Mouse (Mus musculus) E14TG2a.4 (cell line): Measurements from ENCODE around the gene Aanat.

Experiments
- H3K27me3 ChIP-seq: 2 replicates; pipeline ENCODE4 v1.6.1; 2014; ENCODE audit warnings: low read length, control low read depth; ENCODE audit not compliant: insufficient read depth
- H3K36me3 ChIP-seq: 2 replicates; pipeline ENCODE4 v1.6.1; 2014; ENCODE audit warnings: low read length, control low read depth; ENCODE audit not compliant: insufficient read depth
- H3K4me1 ChIP-seq: replicated peaks from 2 replicates; pipeline ENCODE4 v1.6.1; 2014; ENCODE audit warnings: low read depth, low read length, control low read depth
- H3K4me3 ChIP-seq: replicated peaks from 2 replicates; pipeline ENCODE4 v1.5.1; 2014; ENCODE audit warnings: mild to moderate bottlenecking, low read length
- H3K9me3 ChIP-seq: 2 replicates; pipeline ENCODE4 v1.6.1; 2014; ENCODE audit warnings: low read length, control low read depth
- CTCF ChIP-seq: conservative IDR thresholded peaks from 2 replicates; pipeline ENCODE4 v1.5.1; 2014; ENCODE audit warnings: low read length
- NANOG ChIP-seq: IDR thresholded peaks from 2 replicates; pipeline ENCODE4 v1.6.1; 2014; ENCODE audit warnings: borderline replicate concordance, low read length, mixed read lengths
- POU5F1 ChIP-seq: IDR thresholded peaks from 2 replicates; pipeline ENCODE4 v1.6.1; 2014; ENCODE audit warnings: low read length, borderline replicate concordance

The Aanat gene

DNA sequence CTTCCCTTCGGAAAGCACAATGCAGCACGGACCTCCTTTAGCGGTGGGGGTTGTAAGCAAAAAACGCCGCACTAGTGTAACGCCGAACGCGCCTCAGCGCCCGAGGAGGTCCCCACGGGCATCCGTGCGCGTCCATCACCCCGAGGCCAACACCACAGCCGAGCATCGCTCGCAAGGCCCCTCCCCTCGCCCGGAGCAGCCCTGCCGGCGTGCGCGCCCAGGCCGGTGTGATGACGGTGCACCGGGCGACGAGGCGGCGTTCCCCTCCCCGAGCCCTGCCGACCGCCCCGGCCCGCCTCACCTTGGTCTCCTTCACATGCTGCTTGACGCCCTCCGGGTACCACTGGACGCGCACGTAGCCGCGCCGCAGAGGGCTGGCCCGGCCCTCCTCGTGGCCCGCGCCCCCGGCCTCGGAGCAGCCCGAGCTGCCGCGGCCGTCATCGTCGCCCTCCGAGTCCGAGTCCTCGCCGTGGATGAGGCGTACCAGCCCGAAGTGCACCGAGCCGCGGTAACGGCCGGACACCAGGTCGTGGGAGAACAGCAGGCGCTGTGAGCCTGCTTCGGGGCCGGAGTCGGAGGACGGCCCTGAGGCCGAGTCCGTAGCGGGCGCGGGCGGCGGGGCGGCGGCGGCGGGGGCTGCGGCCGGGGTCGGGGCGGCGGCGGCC lies 5.4 kb upstream of the Aanat start:
- Histone ChIP-seq H3K27me3 (no peaks in the 10 kb centered on the region; the same call in 1 of the 2 replicates), H3K36me3 (peaks cover 23% of the 10 kb centered on the region), H3K4me1 (peaks cover 56% of the 10 kb centered on the region), H3K9me3 (no peaks in the 10 kb centered on the region), H3K4me3 (peak overlapping the region; percentile 97)
- TF ChIP-seq CTCF (no peak), POU5F1 (no peak), NANOG (no peak)

DNA sequence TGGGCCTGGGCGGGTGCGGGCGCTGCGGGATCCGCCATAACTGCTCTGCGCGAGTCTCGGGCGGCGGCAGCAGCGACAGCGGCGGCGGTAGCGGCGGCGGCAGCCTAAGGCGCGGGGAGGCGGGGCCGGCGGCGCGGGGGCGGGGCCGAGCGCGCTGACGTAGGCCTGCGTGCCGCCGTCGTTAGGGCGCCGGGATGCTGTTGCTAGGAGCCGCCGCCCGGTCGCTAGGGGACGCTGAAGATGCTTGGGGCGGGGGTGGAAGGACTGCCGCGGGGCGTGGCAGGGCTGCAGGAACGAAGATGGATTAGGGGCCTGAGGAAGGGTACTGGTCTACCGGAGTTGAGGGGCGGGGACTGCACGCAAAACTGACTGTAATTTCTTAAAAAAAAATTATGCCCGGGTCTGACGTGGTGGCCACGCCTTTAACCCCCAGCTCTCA lies 4.8 kb upstream of the Aanat start, which contains the start of gene Ube2o:
Gene Ube2o (minus strand): TSS at position 72 of the 439 bp plus-strand sequence.
- H3K4me1 ChIP-seq, result peaks cover 56% of the 10 kb centered on the region
- no peaks in the 10 kb centered on the region; the same call in 1 of the 2 replicates for H3K27me3 ChIP-seq
- peaks cover 20% of the 10 kb centered on the region for H3K36me3 ChIP-seq
- H3K4me3 ChIP-seq, result peak within 1 kb of the TSS; percentile 97
- H3K9me3 ChIP-seq, result no peaks in the 10 kb centered on the region
- TF ChIP-seq POU5F1 (no peak), NANOG (no peak), CTCF (no peak)

DNA sequence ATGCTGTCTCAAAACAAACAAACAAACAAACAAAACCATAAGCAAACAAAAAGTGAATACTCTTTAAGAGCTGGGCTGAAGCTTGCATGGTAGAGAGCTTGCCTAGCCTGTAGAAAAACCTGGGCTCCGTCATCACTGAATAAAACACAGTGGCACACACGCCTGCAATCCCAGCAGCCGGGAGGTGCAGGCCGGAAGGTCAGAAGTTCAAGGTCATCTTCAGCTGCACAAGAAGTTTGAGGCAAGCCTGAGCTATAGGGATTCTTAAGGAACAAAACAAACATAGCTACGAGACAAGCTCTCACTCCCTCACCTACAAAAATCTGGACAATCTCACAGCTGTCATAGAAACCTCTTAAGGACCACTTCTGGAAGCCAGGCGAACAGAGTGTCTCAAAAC lies 550 bp upstream of the Aanat start:
- Histone ChIP-seq H3K4me1 (peaks cover 65% of the 10 kb centered on the region), H3K9me3 (no peaks in the 10 kb centered on the region), H3K27me3 (no peaks in the 10 kb centered on the region), H3K36me3 (no peaks in the 10 kb centered on the region), H3K4me3 (peak overlapping the region; percentile 32; the same call in 1 of the 2 replicates)
- no peak for TF ChIP-seq NANOG
- no peak for TF ChIP-seq POU5F1
- no peak for TF ChIP-seq CTCF

- H3K36me3 ChIP-seq, result no peaks in the 10 kb centered on the region
- TF ChIP-seq NANOG (no peak), CTCF (peak; percentile 100), POU5F1 (no peak)
- peak overlapping the region; percentile 66 for H3K4me3 ChIP-seq
- no peaks in the 10 kb centered on the region for H3K9me3 ChIP-seq
- no peaks in the 10 kb centered on the region for H3K27me3 ChIP-seq
- peaks cover 72% of the 10 kb centered on the region for H3K4me1 ChIP-seq
Observed at GRCm38 (mm10) chr11:116586801-116587631, 784 bp downstream of the Aanat start.

- Histone ChIP-seq H3K27me3 (no peaks in the 10 kb centered on the region), H3K36me3 (no peaks in the 10 kb centered on the region), H3K4me3 (no peak overlapping the region), H3K4me1 (peaks cover 78% of the 10 kb centered on the region), H3K9me3 (no peaks in the 10 kb centered on the region)
- no peak for TF ChIP-seq POU5F1
- no peak for TF ChIP-seq CTCF
- no peak for TF ChIP-seq NANOG
Observed at GRCm38 (mm10) chr11:116589020-116589531, 2.8 kb downstream of the Aanat start.

- no peak for TF ChIP-seq CTCF
- no peak for TF ChIP-seq NANOG
- no peak for TF ChIP-seq POU5F1
- Histone ChIP-seq H3K27me3 (no peaks in the 10 kb centered on the region), H3K36me3 (no peaks in the 10 kb centered on the region), H3K9me3 (no peaks in the 10 kb centered on the region), H3K4me1 (peaks cover 77% of the 10 kb centered on the region), H3K4me3 (no peak overlapping the region)
Observed at GRCm38 (mm10) chr11:116589574-116589973, 3.3 kb downstream of the Aanat start.

DNA sequence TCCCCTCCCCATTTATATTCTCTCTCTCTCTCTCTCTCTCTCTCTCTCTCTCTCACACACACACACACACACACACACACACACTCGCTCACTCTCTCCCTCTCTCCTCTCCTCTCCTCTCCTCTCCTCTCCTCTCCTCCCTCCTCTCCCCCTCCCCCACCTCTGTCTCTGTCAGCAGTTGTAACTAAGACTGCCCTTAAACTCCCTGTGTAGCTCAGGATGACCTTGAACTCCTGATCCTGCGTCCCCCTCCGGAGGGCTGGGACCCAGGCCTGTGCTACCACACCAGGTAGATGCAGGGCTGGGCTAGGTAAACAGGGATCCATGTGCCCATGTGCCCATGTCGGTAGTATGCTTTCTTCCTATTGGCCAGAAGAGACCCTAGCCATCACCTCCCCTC lies 5.4 kb downstream of the Aanat start:
- Histone ChIP-seq H3K27me3 (0 out of 2 replicates have a peak, but pooled peaks cover 5% of the 10 kb centered on the region), H3K4me1 (peaks cover 71% of the 10 kb centered on the region), H3K4me3 (no peak overlapping the region; the same call in 1 of the 2 replicates), H3K9me3 (no peaks in the 10 kb centered on the region), H3K36me3 (no peaks in the 10 kb centered on the region)
- TF ChIP-seq NANOG (no peak), POU5F1 (no peak), CTCF (no peak)

- H3K36me3 ChIP-seq, result peaks cover 5% of the 10 kb centered on the region
- TF ChIP-seq NANOG (no peak), POU5F1 (no peak), CTCF (peak; percentile 98)
- H3K27me3 ChIP-seq, result 0 out of 2 replicates have a peak, but pooled peaks cover 5% of the 10 kb centered on the region
- H3K9me3 ChIP-seq, result no peaks in the 10 kb centered on the region
- peaks cover 71% of the 10 kb centered on the region for H3K4me1 ChIP-seq
- H3K4me3 ChIP-seq, result no peak overlapping the region
Observed at GRCm38 (mm10) chr11:116592428-116592827, 6.2 kb downstream of the Aanat start.

DNA sequence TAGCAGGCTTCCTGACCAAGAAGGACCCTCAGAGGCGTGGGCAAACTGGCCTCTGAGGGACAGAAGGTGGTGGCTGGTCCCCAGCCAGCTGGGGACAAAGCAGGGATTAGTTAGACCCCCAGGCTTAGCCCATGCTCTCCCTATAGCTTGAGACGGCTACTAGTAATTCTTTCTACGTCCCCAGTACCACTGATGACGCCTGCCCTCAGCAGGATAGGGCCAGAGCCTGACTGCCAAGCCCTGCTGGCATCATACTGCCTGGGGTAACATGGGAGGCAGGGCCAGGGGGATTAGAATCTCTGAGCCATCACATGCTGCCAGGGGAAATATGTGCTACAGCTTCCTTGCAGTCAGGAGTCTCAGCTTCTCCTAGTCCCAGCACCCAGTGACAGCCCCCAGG lies 7.1 kb downstream of the Aanat start:
- peaks cover 13% of the 10 kb centered on the region for H3K36me3 ChIP-seq
- peaks cover 70% of the 10 kb centered on the region for H3K4me1 ChIP-seq
- TF ChIP-seq CTCF (no peak), POU5F1 (no peak), NANOG (no peak)
- H3K9me3 ChIP-seq, result no peaks in the 10 kb centered on the region
- no peak overlapping the region for H3K4me3 ChIP-seq
- H3K27me3 ChIP-seq, result 0 out of 2 replicates have a peak, but pooled peaks cover 5% of the 10 kb centered on the region
